Mouse (Mus musculus): ENCODE measurements around the gene Actl6b.

GRCm38 (mm10) chr5:137513951-137514721 is 39.2 kb upstream of the Actl6b start:
- no peak for TF ChIP-seq CTCF (IDR thresholded peaks at IDR 0.05; ENCODE audit: low read depth)
- TF ChIP-seq EP300 (IDR thresholded peaks at IDR 0.05; ENCODE audit: low read depth), result no peak
